Mouse (Mus musculus): Measurements from ENCODE around the gene Wfdc17. TPM values are rescaled to one million over a fixed set of nuclear protein-coding genes. Genes with fewer than 3 reads are reported as not detected.

Gene Wfdc17
- total and polyA plus RNA-seq, 3 experiments = not detected

GRCm38 (mm10) chr11:83662204-83662603 lies 41.6 kb upstream of the Wfdc17 start, which contains the start of gene Ccl4:
Gene Ccl4, plus strand, starts transcription at chr11:83662584.
- Histone ChIP-seq H3K9ac (ENCODE audit: control insufficient read depth, low read depth, low read length, poor library complexity, severe bottlenecking) (no peak within 1 kb of the TSS), H3K36me3 (ENCODE audit: control insufficient read depth in 1 of 2, insufficient read depth in 2 of 2, low read length in 2 of 2) (no peaks in the 10 kb centered on the region), H3K27ac (ENCODE audit: control insufficient read depth, low read depth, low read length) (no peak within 1 kb of the TSS), H3K9me3 (replicated peaks; ENCODE audit: insufficient read depth, low read length) (no peaks in the 10 kb centered on the region), H3K4me3 (ENCODE audit: control insufficient read depth in 1 of 2, insufficient read depth in 1 of 2, low read depth in 2 of 2, low read length in 2 of 2) (no peak within 1 kb of the TSS), H3K27me3 (ENCODE audit: control insufficient read depth in 1 of 2, insufficient read depth in 2 of 2, low read length in 2 of 2) (peaks cover 40 to 46% of the 10 kb centered on the region in 2 experiments), H3K79me2 (ENCODE audit: control insufficient read depth, insufficient read depth, low read length, poor library complexity) (no peaks in the 10 kb centered on the region), H3K4me1 (ENCODE audit: control insufficient read depth in 1 of 2, insufficient read depth in 2 of 2, low read length in 2 of 2) (no peaks in the 10 kb centered on the region)
- TF ChIP-seq GABPA (IDR thresholded peaks at IDR 0.05; ENCODE audit: low read depth, low read length) (no peak), POLR2A (IDR thresholded peaks at IDR 0.05; ENCODE audit: control insufficient read depth in 1 of 2, insufficient read depth in 1 of 2, low read depth in 1 of 2, low read length in 2 of 2, poor library complexity in 1 of 2) (no peak), TAL1 (IDR thresholded peaks at IDR 0.05; ENCODE audit: low read length) (no peak), EP300 (IDR thresholded peaks at IDR 0.05; ENCODE audit: low read depth in 1 of 2, low read length in 2 of 2) (no peak), UBTF (IDR thresholded peaks at IDR 0.05; ENCODE audit: borderline replicate concordance, insufficient read depth, low read depth, low read length) (no peak), TCF12 (IDR thresholded peaks at IDR 0.05; ENCODE audit: low read depth, low read length) (no peak), SIN3A (IDR thresholded peaks at IDR 0.05; ENCODE audit: low read length) (no peak), MAFK (IDR thresholded peaks at IDR 0.05; ENCODE audit: borderline replicate concordance, low read depth, low read length) (no peak), NELFE (IDR thresholded peaks at IDR 0.05; ENCODE audit: low read depth, low read length) (no peak), ZNF384 (IDR thresholded peaks at IDR 0.05; ENCODE audit: low read depth, low read length) (no peak), MAZ (IDR thresholded peaks at IDR 0.05; ENCODE audit: low read depth, low read length) (no peak)
- DNase-seq (ENCODE audit: low read depth, low spot score) = no peak

- H3K9me3 ChIP-seq (replicated peaks; ENCODE audit: insufficient read depth, low read length) = no peaks in the 10 kb centered on the region
- no peak overlapping the region for H3K27ac ChIP-seq (ENCODE audit: control insufficient read depth, low read depth, low read length)
- no peak for TF ChIP-seq JUND (IDR thresholded peaks at IDR 0.05; ENCODE audit: low read depth, low read length)
- no peak for TF ChIP-seq SIN3A (IDR thresholded peaks at IDR 0.05; ENCODE audit: low read length)
- no peak for TF ChIP-seq POLR2AphosphoS2 (IDR thresholded peaks at IDR 0.05; ENCODE audit: low read length)
- TF ChIP-seq ZMIZ1 (IDR thresholded peaks at IDR 0.05; ENCODE audit: low read depth, low read length) = no peak
- no peak for TF ChIP-seq BHLHE40 (IDR thresholded peaks at IDR 0.05; ENCODE audit: borderline replicate concordance, low read depth, low read length)
- no peak for TF ChIP-seq TBP (IDR thresholded peaks at IDR 0.05; ENCODE audit: low read depth, low read length)
- no peak for TF ChIP-seq MYC (IDR thresholded peaks at IDR 0.05; ENCODE audit: low read depth, low read length)
- no peak for TF ChIP-seq RAD21 (IDR thresholded peaks at IDR 0.05; ENCODE audit: low read depth, low read length)
- no peak for TF ChIP-seq MAZ (IDR thresholded peaks at IDR 0.05; ENCODE audit: low read depth, low read length)
- no peak for TF ChIP-seq UBTF (IDR thresholded peaks at IDR 0.05; ENCODE audit: borderline replicate concordance, insufficient read depth, low read depth, low read length)
- no peak for TF ChIP-seq TAL1 (IDR thresholded peaks at IDR 0.05; ENCODE audit: low read length)
- no peak for TF ChIP-seq MAFK (IDR thresholded peaks at IDR 0.05; ENCODE audit: borderline replicate concordance, low read depth, low read length)
- no peak for TF ChIP-seq KAT2A (conservative IDR thresholded peaks at IDR 0.05; ENCODE audit: low read depth, low read length)
- no peak for TF ChIP-seq ZNF384 (IDR thresholded peaks at IDR 0.05; ENCODE audit: low read depth, low read length)
- TF ChIP-seq USF2 (IDR thresholded peaks at IDR 0.05; ENCODE audit: borderline replicate concordance in 1 of 2, insufficient read depth in 1 of 2, low read depth in 1 of 2, low read length in 2 of 2) = no peak
- no peak for TF ChIP-seq ZC3H11A (IDR thresholded peaks at IDR 0.05; ENCODE audit: low read depth, low read length)
- no peak for TF ChIP-seq E2F4 (IDR thresholded peaks at IDR 0.05; ENCODE audit: borderline replicate concordance, low read depth, low read length)
- TF ChIP-seq MEF2A (IDR thresholded peaks at IDR 0.05; ENCODE audit: extremely low read depth, insufficient replicate concordance, low read depth, low read length, poor library complexity, severe bottlenecking) = no peak
These were observed 40.3 kb upstream of the Wfdc17 start for GRCm38 (mm10) chr11:83663532-83663931.

More at GRCm38 (mm10) chr11:83663532-83663931, 40.3 kb upstream of the Wfdc17 start:
- H3K4me1 ChIP-seq (ENCODE audit: control insufficient read depth in 1 of 2, insufficient read depth in 2 of 2, low read length in 2 of 2) = no peaks in the 10 kb centered on the region
- no peaks in the 10 kb centered on the region for H3K79me2 ChIP-seq (ENCODE audit: control insufficient read depth, insufficient read depth, low read length, poor library complexity)
- no peak for DNase-seq (ENCODE audit: low read depth, low spot score)
- H3K4me3 ChIP-seq (ENCODE audit: control insufficient read depth in 1 of 2, insufficient read depth in 1 of 2, low read depth in 2 of 2, low read length in 2 of 2) = no peak overlapping the region
- H3K27me3 ChIP-seq (ENCODE audit: control insufficient read depth in 1 of 2, insufficient read depth in 2 of 2, low read length in 2 of 2) = peaks cover 41 to 51% of the 10 kb centered on the region in 2 experiments
- H3K9ac ChIP-seq (ENCODE audit: control insufficient read depth, low read depth, low read length, poor library complexity, severe bottlenecking) = no peak overlapping the region
- no peaks in the 10 kb centered on the region for H3K36me3 ChIP-seq (ENCODE audit: control insufficient read depth in 1 of 2, insufficient read depth in 2 of 2, low read length in 2 of 2)
